Mouse (Mus musculus) brain, embryonic 14.5 days (tissue): ENCODE data around the gene Ints14.

Source experiments
- CTCF ChIP-seq: fragments of 200-500 bp; IDR thresholded peaks from 2 replicates; pipeline ENCODE4 v1.5.1; 2012; ENCODE audit warnings: inconsistent platforms, mild to moderate bottlenecking, moderate library complexity, borderline replicate concordance; ENCODE audit not compliant: insufficient read depth, insufficient read length; ENCODE audit errors: extremely low read depth
- POLR2A ChIP-seq: fragments of 200-500 bp; IDR thresholded peaks from 2 replicates; pipeline ENCODE4 v1.6.1; 2012; ENCODE audit warnings: mild to moderate bottlenecking, inconsistent platforms, borderline replicate concordance; ENCODE audit not compliant: poor library complexity, insufficient read depth, insufficient read length, severe bottlenecking; ENCODE audit errors: extremely low read depth

DNA sequence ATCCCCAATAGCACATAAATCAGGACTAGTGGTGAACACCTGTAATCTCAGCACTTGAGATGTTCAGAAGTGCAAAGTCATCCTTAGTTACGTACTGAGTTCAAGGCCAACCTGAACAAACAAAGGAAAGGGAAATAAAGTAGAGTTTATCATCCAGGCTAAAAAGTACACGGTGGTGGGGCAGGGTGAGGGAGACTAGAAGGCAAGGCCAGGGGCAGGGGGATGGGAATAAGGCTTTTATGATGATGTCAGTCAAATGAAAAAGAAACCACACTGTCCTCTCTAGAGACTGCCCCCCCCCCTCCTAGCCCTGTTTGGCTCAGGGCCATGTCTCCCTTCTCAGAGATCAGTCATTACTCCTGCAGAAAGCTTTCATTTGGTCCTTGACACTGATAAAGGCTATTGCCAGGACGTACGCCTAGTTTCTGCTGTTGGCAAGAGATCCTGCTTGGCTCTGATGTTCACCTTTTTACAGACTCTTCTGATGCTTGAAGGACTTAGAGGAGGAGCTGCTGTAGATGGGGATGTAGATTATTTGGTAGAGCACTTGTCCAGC lies 62.0 kb downstream of the Ints14 start:
- TF ChIP-seq POLR2A (no peak), CTCF (no peak)
